Mouse (Mus musculus): ENCODE measurements around the gene Cnrip1.

Cnrip1 gene

GRCm38 (mm10) chr11:17112419-17113090 lies 61.2 kb downstream of the Cnrip1 start:
- DNase-seq, result no peak

GRCm38 (mm10) chr11:17126418-17126817 lies 75.0 kb downstream of the Cnrip1 start:
- no peak for DNase-seq
